Mouse (Mus musculus): Measurements from ENCODE around the gene Cd2ap. TPM values are rescaled to one million over a fixed set of nuclear protein-coding genes. Genes with fewer than 3 reads are reported as not detected.

The Cd2ap gene
- polyA plus RNA-seq, 1 experiment, result 19.3 TPM

GRCm38 (mm10) chr17:42847108-42847507 is 29.4 kb downstream of the Cd2ap start:
- no peaks in the 10 kb centered on the region for H3K4me1 ChIP-seq (ENCODE audit: control insufficient read depth, insufficient read depth, low read length)
- H3K27me3 ChIP-seq (ENCODE audit: control insufficient read depth, insufficient read depth, low read length), result no peaks in the 10 kb centered on the region
- no peak overlapping the region for H3K4me3 ChIP-seq (replicated peaks; ENCODE audit: insufficient read depth, low read depth, low read length)
- WGBS, result 91% methylated on average over 2 of the region's 2 CpGs
- no peak overlapping the region for H3K27ac ChIP-seq (ENCODE audit: insufficient read depth, low read length)
- no peak for TF ChIP-seq POLR2A (IDR thresholded peaks at IDR 0.05; ENCODE audit: borderline replicate concordance, insufficient read depth, low read length)
- no peak for TF ChIP-seq CTCF (IDR thresholded peaks at IDR 0.05; ENCODE audit: borderline replicate concordance, insufficient read depth, low read depth, low read length)
- no peak for DNase-seq

- 97% methylated on average over 2 of the region's 2 CpGs for WGBS
- Histone ChIP-seq H3K4me3 (replicated peaks; ENCODE audit: insufficient read depth, low read depth, low read length) (no peak overlapping the region), H3K4me1 (ENCODE audit: control insufficient read depth, insufficient read depth, low read length) (no peaks in the 10 kb centered on the region), H3K27ac (ENCODE audit: insufficient read depth, low read length) (no peak overlapping the region), H3K27me3 (ENCODE audit: control insufficient read depth, insufficient read depth, low read length) (no peaks in the 10 kb centered on the region)
- DNase-seq, result no peak
- no peak for TF ChIP-seq POLR2A (IDR thresholded peaks at IDR 0.05; ENCODE audit: borderline replicate concordance, insufficient read depth, low read length)
- no peak for TF ChIP-seq CTCF (IDR thresholded peaks at IDR 0.05; ENCODE audit: borderline replicate concordance, insufficient read depth, low read depth, low read length)
Observed at GRCm38 (mm10) chr17:42837193-42837592, 39.3 kb downstream of the Cd2ap start.

GRCm38 (mm10) chr17:42822787-42823186 is 53.7 kb downstream of the Cd2ap start:
- no peak for TF ChIP-seq POLR2A (IDR thresholded peaks at IDR 0.05; ENCODE audit: borderline replicate concordance, insufficient read depth, low read length)
- TF ChIP-seq CTCF (IDR thresholded peaks at IDR 0.05; ENCODE audit: borderline replicate concordance, insufficient read depth, low read depth, low read length), result no peak
- DNase-seq, result no peak
- Histone ChIP-seq H3K27ac (ENCODE audit: insufficient read depth, low read length) (no peak overlapping the region), H3K4me1 (ENCODE audit: control insufficient read depth, insufficient read depth, low read length) (no peaks in the 10 kb centered on the region), H3K27me3 (ENCODE audit: control insufficient read depth, insufficient read depth, low read length) (no peaks in the 10 kb centered on the region), H3K4me3 (replicated peaks; ENCODE audit: insufficient read depth, low read depth, low read length) (no peak overlapping the region)
- WGBS, result 96% methylated on average over 8 of the region's 8 CpGs

- 93% methylated on average over 3 of the region's 3 CpGs for WGBS
- no peaks in the 10 kb centered on the region for H3K27me3 ChIP-seq (ENCODE audit: control insufficient read depth, insufficient read depth, low read length)
- TF ChIP-seq CTCF (IDR thresholded peaks at IDR 0.05; ENCODE audit: borderline replicate concordance, insufficient read depth, low read depth, low read length) (no peak), POLR2A (IDR thresholded peaks at IDR 0.05; ENCODE audit: borderline replicate concordance, insufficient read depth, low read length) (no peak)
Observed at GRCm38 (mm10) chr17:42815374-42815773, 61.1 kb downstream of the Cd2ap start.

GRCm38 (mm10) chr17:42792412-42792975 is 84.0 kb downstream of the Cd2ap start:
- H3K27ac ChIP-seq (ENCODE audit: insufficient read depth, low read length), result no peak overlapping the region

More at GRCm38 (mm10) chr17:42815374-42815773, 61.1 kb downstream of the Cd2ap start:
- Histone ChIP-seq H3K4me1 (ENCODE audit: control insufficient read depth, insufficient read depth, low read length) (no peaks in the 10 kb centered on the region), H3K27ac (ENCODE audit: insufficient read depth, low read length) (no peak overlapping the region), H3K4me3 (replicated peaks; ENCODE audit: insufficient read depth, low read depth, low read length) (no peak overlapping the region)
- no peak for DNase-seq

GRCm38 (mm10) chr17:42790787-42791186 is 85.7 kb downstream of the Cd2ap start:
- no peak for TF ChIP-seq POLR2A (IDR thresholded peaks at IDR 0.05; ENCODE audit: borderline replicate concordance, insufficient read depth, low read length)
- no peak for TF ChIP-seq CTCF (IDR thresholded peaks at IDR 0.05; ENCODE audit: borderline replicate concordance, insufficient read depth, low read depth, low read length)
- no peak for DNase-seq
- Histone ChIP-seq H3K4me3 (replicated peaks; ENCODE audit: insufficient read depth, low read depth, low read length) (no peak overlapping the region), H3K27ac (ENCODE audit: insufficient read depth, low read length) (no peak overlapping the region), H3K27me3 (ENCODE audit: control insufficient read depth, insufficient read depth, low read length) (no peaks in the 10 kb centered on the region), H3K4me1 (ENCODE audit: control insufficient read depth, insufficient read depth, low read length) (no peaks in the 10 kb centered on the region)
- 18% methylated on average over 1 of the region's 1 CpGs for WGBS

More at GRCm38 (mm10) chr17:42792412-42792975, 84.0 kb downstream of the Cd2ap start:
- H3K4me1 ChIP-seq (ENCODE audit: control insufficient read depth, insufficient read depth, low read length), result no peaks in the 10 kb centered on the region
- no peaks in the 10 kb centered on the region for H3K27me3 ChIP-seq (ENCODE audit: control insufficient read depth, insufficient read depth, low read length)
- WGBS, result 93% methylated on average over 2 of the region's 2 CpGs
- no peak for DNase-seq
- TF ChIP-seq CTCF (IDR thresholded peaks at IDR 0.05; ENCODE audit: borderline replicate concordance, insufficient read depth, low read depth, low read length), result no peak
- TF ChIP-seq POLR2A (IDR thresholded peaks at IDR 0.05; ENCODE audit: borderline replicate concordance, insufficient read depth, low read length), result no peak
- H3K4me3 ChIP-seq (replicated peaks; ENCODE audit: insufficient read depth, low read depth, low read length), result no peak overlapping the region

- TF ChIP-seq CTCF (IDR thresholded peaks at IDR 0.05; ENCODE audit: borderline replicate concordance, insufficient read depth, low read depth, low read length), result no peak
- H3K4me1 ChIP-seq (ENCODE audit: control insufficient read depth, insufficient read depth, low read length), result no peaks in the 10 kb centered on the region
- H3K27me3 ChIP-seq (ENCODE audit: control insufficient read depth, insufficient read depth, low read length), result no peaks in the 10 kb centered on the region
- H3K4me3 ChIP-seq (replicated peaks; ENCODE audit: insufficient read depth, low read depth, low read length), result no peak overlapping the region
- 81% methylated on average over 2 of the region's 2 CpGs for WGBS
- H3K27ac ChIP-seq (ENCODE audit: insufficient read depth, low read length), result no peak overlapping the region
- DNase-seq, result no peak
Observed at GRCm38 (mm10) chr17:42789723-42790122, 86.7 kb downstream of the Cd2ap start.

GRCm38 (mm10) chr17:42788686-42789453 is 87.6 kb downstream of the Cd2ap start:
- WGBS, result 69% methylated on average over 5 of the region's 5 CpGs
- H3K4me3 ChIP-seq (replicated peaks; ENCODE audit: insufficient read depth, low read depth, low read length), result no peak overlapping the region
- no peak overlapping the region for H3K27ac ChIP-seq (ENCODE audit: insufficient read depth, low read length)
- H3K4me1 ChIP-seq (ENCODE audit: control insufficient read depth, insufficient read depth, low read length), result no peaks in the 10 kb centered on the region
- DNase-seq, result no peak
- H3K27me3 ChIP-seq (ENCODE audit: control insufficient read depth, insufficient read depth, low read length), result no peaks in the 10 kb centered on the region
- TF ChIP-seq POLR2A (IDR thresholded peaks at IDR 0.05; ENCODE audit: borderline replicate concordance, insufficient read depth, low read length), result no peak
- TF ChIP-seq CTCF (IDR thresholded peaks at IDR 0.05; ENCODE audit: borderline replicate concordance, insufficient read depth, low read depth, low read length), result no peak

Measured in cerebellum, adult 2 months (tissue).